Mouse (Mus musculus) neural tube, embryonic 14.5 days (tissue): ENCODE measurements around the gene Msmb. TPM values are rescaled to one million over a fixed set of nuclear protein-coding genes. Genes with fewer than 3 reads are reported as not detected.
"Not testable (repeated sequence)": the region's sequence is repeated elsewhere in the genome, so short reads cannot be mapped to it uniquely, and the experiment has no call there.

ENCODE experiments used
- ATAC-seq: fragments of 200-750 bp; cut with Nextera tagmentation; 2 replicates; pipeline ENCODE4 v1.8.0; 2017; ENCODE audit warnings: low read depth, mild to moderate bottlenecking, moderate TSS enrichment, moderate library complexity
- H3K27ac ChIP-seq: fragments of 300-500 bp; sonication (generic); 2 replicates; pipeline ENCODE4 v1.5.1; 2014; ENCODE audit warnings: low read depth, mild to moderate bottlenecking, control low read depth, low read length, moderate library complexity, mixed read lengths
- H3K27me3 ChIP-seq: fragments of 300-500 bp; sonication (generic); 2 replicates; pipeline ENCODE4 v1.6.1; 2014; ENCODE audit warnings: low read length; ENCODE audit not compliant: control insufficient read depth, insufficient read depth
- H3K36me3 ChIP-seq: fragments of 300-500 bp; sonication (generic); 2 replicates; pipeline ENCODE4 v1.6.1; 2014; ENCODE audit warnings: low read length, mixed read lengths; ENCODE audit not compliant: control insufficient read depth, insufficient read depth
- H3K4me1 ChIP-seq: fragments of 300-500 bp; sonication (generic); 2 replicates; pipeline ENCODE4 v1.6.1; 2014; ENCODE audit warnings: low read length; ENCODE audit not compliant: control insufficient read depth, insufficient read depth
- H3K4me2 ChIP-seq: fragments of 300-500 bp; sonication (generic); 2 replicates; pipeline ENCODE4 v1.6.1; 2014; ENCODE audit warnings: mild to moderate bottlenecking, low read depth, low read length, control low read depth
- H3K4me3 ChIP-seq: fragments of 300-500 bp; sonication (generic); 2 replicates; pipeline ENCODE4 v1.5.1; 2014; ENCODE audit warnings: low read depth, low read length, control low read depth, mixed read lengths
- H3K9ac ChIP-seq: fragments of 300-500 bp; sonication (generic); replicated peaks from 2 replicates; pipeline ENCODE4 v1.6.1; 2014; ENCODE audit warnings: low read depth, mild to moderate bottlenecking, control low read depth, low read length, mixed read lengths
- H3K9me3 ChIP-seq: fragments of 300-500 bp; sonication (generic); 2 replicates; pipeline ENCODE4 v1.6.1; 2016; ENCODE audit warnings: low read length; ENCODE audit not compliant: control insufficient read depth
- WGBS: fragments of 180-500 bp; shearing (Covaris S2); extraction: QIAGEN DNeasy Blood & Tissue Kit; methylation state at CpG from one replicate; pipeline ENCODE4 v1.1.7; 2014; 5-methylcytosine and 5-hydroxymethylcytosine counted together
- polyA plus RNA-seq: library from polyadenylated mRNA; unstranded; fragments of >200 nt; fragmentation: Nextera tagmentation; extraction: Ambion mirVana; gene quantifications from 2 replicates; pipeline ENCODE4 v1.2.1, GENCODE M21; 2014

The Msmb gene
- polyA plus RNA-seq, 1 experiment from 2014 or later: not detected

DNA sequence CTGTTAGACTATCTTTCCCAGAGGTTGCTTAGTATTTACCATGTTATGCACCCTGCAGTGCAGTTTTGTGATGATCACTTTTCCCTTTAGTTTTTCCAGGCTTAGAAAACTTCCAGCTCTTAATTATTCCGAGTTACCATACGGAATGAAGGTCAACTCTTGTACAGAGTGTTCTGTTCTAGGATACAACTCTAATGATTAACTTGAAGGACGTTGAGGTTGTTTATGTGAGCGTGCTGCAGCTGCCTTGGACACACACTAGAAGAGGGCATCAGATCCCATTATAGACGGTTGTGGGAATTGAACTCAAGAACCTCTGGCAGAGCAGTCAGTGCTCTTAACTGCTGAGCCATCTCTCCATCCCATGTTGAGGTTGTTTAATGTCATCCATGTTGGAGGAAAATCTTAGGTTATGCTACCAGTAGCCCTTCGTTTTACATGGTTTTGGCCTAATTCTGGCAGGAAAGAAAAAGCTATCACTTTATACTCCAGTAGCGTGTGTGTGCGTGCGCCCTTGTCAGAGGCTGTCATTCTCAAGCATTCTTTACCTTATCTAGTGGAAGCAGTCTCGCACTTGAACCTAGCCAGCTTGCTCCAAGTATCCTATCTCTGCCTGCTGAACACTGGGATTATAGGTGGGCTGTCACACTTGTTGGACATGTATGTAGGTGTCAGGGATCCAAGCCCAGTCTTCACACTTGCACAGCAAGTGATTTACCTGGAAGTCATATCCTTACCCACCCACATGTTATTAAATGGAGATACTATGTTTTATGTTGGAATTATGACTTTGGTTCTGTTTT lies 37.8 kb downstream of the Msmb start:
- WGBS: 91% methylated on average over 10 of the region's 10 CpGs
- no peaks in the 10 kb centered on the region for H3K4me1 ChIP-seq
- H3K4me2 ChIP-seq: no peak overlapping the region
- ATAC-seq: no peak
- no peak overlapping the region for H3K27ac ChIP-seq
- H3K9ac ChIP-seq: no peak overlapping the region
- no peaks in the 10 kb centered on the region for H3K27me3 ChIP-seq
- H3K36me3 ChIP-seq: peaks cover 28% of the 10 kb centered on the region
- H3K4me3 ChIP-seq: no peak overlapping the region
- no peaks in the 10 kb centered on the region for H3K9me3 ChIP-seq

DNA sequence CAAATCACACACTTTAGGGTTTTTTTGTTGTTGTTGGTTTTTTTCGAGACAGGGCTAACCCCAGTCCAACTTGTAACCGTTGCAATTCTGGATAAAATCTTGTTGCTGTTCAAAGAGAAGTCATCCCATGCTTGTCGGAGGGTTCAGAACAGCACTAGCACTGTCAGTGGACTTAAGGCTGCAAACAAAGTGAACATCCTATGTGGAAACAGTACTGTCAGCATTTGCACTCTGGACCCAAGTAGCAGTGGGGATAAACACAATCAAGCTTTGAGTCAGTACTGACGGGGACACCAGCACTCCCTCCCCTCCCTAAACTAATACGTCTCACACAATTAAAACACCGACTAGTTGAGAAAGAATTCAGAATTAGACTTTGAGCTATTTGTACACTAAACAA lies 39.0 kb downstream of the Msmb start:
- H3K36me3 ChIP-seq: peaks cover 36% of the 10 kb centered on the region

DNA sequence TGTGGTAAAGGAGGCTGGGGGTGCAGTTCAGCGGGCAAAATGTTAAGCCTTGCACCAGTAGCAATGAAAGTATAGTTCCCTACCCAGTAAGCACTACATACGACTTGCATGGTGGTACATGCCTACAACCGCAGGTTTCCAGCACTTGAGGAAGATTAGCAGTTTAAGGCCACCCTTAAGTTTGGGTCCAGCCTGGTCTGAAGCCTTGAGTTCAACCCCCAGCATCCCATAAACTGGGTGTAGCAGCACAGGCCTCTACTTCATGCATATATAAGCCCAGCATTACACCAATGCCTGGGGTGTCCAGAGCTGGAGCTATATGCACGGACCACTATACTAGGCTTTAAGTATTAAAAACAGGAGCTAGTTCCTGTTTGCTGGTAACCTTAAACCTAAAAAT lies 42.0 kb downstream of the Msmb start:
- Histone ChIP-seq H3K4me3 (no peak overlapping the region), H3K9ac (no peak overlapping the region), H3K9me3 (no peaks in the 10 kb centered on the region), H3K27me3 (no peaks in the 10 kb centered on the region), H3K4me1 (no peaks in the 10 kb centered on the region), H3K4me2 (no peak overlapping the region), H3K27ac (no peak overlapping the region), H3K36me3 (peaks cover 64% of the 10 kb centered on the region)
- 98% methylated on average over 4 of the region's 4 CpGs for WGBS
- ATAC-seq: no peak

More for the DNA sequence above, 39.0 kb downstream of the Msmb start:
- Histone ChIP-seq H3K9me3 (no peaks in the 10 kb centered on the region), H3K4me2 (no peak overlapping the region), H3K4me1 (no peaks in the 10 kb centered on the region), H3K27me3 (no peaks in the 10 kb centered on the region), H3K4me3 (no peak overlapping the region), H3K9ac (no peak overlapping the region), H3K27ac (no peak overlapping the region)
- ATAC-seq: no peak
- WGBS: 91% methylated on average over 6 of the region's 6 CpGs

DNA sequence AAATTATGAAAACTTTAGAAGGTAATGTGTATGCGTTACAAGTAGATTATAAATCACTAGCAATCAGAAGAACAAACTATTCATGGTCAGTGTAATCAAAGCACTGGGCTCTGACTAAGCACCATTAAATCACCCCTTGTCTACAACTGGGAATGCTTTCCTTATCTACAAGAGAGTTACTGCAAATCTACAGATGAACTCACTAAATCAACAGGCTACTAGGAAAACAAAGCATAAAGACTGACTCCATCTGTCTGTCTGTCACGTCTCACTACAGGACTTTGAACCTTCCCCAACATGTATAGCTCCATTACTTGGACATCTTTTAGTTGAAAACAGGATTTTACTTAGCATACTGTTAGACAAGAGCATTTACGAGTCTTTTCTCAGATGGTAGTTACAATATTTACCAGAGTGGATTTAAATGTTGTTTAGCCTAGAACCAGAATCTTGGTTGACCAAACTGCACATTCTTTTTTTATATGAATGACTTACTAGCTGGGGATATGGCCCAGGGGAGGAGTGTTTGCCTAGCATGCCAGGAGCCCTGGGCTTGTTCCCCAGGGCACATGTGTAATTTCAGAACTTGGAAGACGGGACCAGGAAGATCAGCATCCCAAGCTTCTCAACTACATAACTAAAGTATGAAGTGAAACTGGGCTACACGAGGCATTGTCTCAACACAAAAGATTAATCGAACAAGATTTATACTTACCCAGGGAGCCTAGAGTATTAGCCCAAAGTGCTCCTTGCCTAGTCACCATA lies 49.0 kb downstream of the Msmb start:
- Histone ChIP-seq H3K9ac (no peak overlapping the region), H3K4me2 (no peak overlapping the region), H3K9me3 (no peaks in the 10 kb centered on the region), H3K27ac (no peak overlapping the region), H3K4me1 (no peaks in the 10 kb centered on the region), H3K27me3 (no peaks in the 10 kb centered on the region), H3K36me3 (peaks cover 50% of the 10 kb centered on the region), H3K4me3 (no peak overlapping the region)
- no peak for ATAC-seq
- WGBS: 90% methylated on average over 6 of the region's 6 CpGs

DNA sequence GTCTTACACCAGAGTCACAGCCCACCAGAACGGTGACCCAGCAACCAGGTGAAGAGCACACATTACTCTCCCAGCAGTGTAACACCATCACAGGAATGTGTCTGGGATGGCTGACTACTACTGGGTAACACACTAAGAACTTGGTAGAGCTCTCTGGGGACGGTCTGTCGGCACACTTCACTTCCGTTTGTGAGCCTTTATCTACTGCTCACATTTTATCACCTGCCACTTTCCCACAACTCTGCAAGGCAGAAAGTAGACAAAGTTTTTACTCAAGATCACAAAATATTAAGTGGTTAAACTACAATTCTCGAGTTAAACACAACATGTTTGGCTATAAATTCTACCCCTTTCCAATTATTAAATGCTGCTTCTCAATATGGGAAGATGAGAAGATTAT lies 50.1 kb downstream of the Msmb start:
- H3K9me3 ChIP-seq: no peaks in the 10 kb centered on the region
- H3K4me2 ChIP-seq: no peak overlapping the region
- H3K27ac ChIP-seq: no peak overlapping the region
- H3K36me3 ChIP-seq: peaks cover 43% of the 10 kb centered on the region
- WGBS: 92% methylated on average over 5 of the region's 5 CpGs
- H3K27me3 ChIP-seq: no peaks in the 10 kb centered on the region
- ATAC-seq: no peak
- H3K4me3 ChIP-seq: no peak overlapping the region
- H3K4me1 ChIP-seq: no peaks in the 10 kb centered on the region
- no peak overlapping the region for H3K9ac ChIP-seq

DNA sequence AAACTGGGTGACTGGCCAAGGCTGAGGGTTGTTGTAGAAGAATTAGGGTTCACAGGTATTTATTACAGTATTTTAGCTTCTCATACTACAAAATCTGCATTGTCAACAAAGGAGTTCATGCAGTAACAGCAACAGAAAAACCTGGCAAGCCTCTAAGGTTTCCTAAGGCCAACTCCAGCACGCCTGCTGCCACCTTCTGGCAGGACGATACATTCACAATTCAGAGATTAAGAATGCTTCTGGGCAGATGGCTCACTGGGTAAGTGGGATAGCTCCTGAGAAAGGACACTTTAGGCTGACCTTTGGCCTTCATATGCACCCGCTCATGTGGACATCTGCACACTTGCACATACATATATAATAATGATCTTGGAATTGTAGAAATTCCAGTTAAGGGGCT lies 50.6 kb downstream of the Msmb start:
- peaks cover 43% of the 10 kb centered on the region for H3K36me3 ChIP-seq
- H3K27ac ChIP-seq: no peak overlapping the region
- WGBS: 56% methylated on average over 3 of the region's 3 CpGs
- no peak overlapping the region for H3K9ac ChIP-seq
- no peak overlapping the region for H3K4me3 ChIP-seq
- no peak for ATAC-seq
- no peak overlapping the region for H3K4me2 ChIP-seq
- H3K9me3 ChIP-seq: no peaks in the 10 kb centered on the region
- no peaks in the 10 kb centered on the region for H3K27me3 ChIP-seq
- H3K4me1 ChIP-seq: no peaks in the 10 kb centered on the region

DNA sequence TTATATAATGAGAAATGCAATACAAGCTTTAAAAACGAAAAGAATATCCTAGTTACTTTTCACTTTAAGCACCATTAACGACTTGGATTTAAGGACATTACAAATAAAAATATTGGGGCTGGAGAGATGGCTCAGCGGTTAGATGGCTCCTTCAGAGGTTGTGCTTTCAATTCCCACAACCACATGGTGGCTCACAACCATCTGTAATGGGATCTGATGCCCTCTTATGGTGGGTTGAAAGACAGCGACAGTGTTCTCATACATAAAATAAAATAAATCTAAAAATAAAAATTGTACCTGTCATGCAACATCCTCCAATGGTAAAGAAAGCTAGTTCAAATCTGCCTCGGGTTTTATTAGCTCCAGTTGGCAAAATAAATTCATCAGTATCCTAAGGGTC lies 51.7 kb downstream of the Msmb start:
- H3K27me3 ChIP-seq, H3K27ac ChIP-seq, ATAC-seq, H3K9ac ChIP-seq, H3K9me3 ChIP-seq, H3K4me2 ChIP-seq, H3K4me3 ChIP-seq, H3K4me1 ChIP-seq: not testable (repeated sequence)
- WGBS: 84% methylated on average over 5 of the region's 5 CpGs
- peaks cover 39% of the 10 kb centered on the region for H3K36me3 ChIP-seq

DNA sequence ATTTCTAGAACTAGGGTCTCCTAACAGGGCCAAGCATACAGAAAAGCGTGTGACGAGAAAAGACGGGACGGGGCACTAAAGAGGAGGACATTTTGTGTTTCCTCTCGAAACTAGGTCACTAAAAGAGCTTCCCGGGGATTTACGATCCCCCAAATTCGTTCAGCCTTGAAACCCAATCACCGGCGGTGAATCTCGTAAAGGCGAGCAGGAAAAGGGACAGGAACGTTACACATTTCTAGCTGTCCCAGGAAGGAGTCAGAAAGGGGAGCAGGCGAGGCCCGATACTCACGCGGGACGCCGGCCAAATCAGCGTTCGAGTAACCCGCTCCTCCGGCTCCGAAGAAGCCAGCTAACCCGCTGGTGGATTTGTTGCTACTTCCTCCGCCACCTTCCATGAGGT lies 59.5 kb downstream of the Msmb start:
- Histone ChIP-seq H3K4me2 (peak overlapping the region; percentile 57), H3K9me3 (no peaks in the 10 kb centered on the region), H3K9ac (peak overlapping the region; percentile 54), H3K36me3 (peaks cover 18% of the 10 kb centered on the region), H3K27me3 (peaks cover 3% of the 10 kb centered on the region; the same call in 1 of the 2 replicates), H3K4me3 (peak overlapping the region; percentile 100), H3K4me1 (peaks cover 18% of the 10 kb centered on the region), H3K27ac (no peak overlapping the region)
- WGBS: under 1% methylated on average over 26 of the region's 26 CpGs
- peak; percentile 21; the same call in 1 of the 2 replicates for ATAC-seq
